Mouse (Mus musculus) induced T-regulatory cell, adult 2 months (primary cell): ENCODE results near the gene Xbp1.
"Not testable (repeated sequence)": the region's sequence is repeated elsewhere in the genome, so short reads cannot be mapped to it uniquely, and the experiment has no call there.

ENCODE experiments used
- DNase-seq: peaks from one replicate; pipeline ENCODE4 v3.0.0-alpha.2; 2012; ENCODE audit warnings: low read depth

Xbp1 gene

DNA sequence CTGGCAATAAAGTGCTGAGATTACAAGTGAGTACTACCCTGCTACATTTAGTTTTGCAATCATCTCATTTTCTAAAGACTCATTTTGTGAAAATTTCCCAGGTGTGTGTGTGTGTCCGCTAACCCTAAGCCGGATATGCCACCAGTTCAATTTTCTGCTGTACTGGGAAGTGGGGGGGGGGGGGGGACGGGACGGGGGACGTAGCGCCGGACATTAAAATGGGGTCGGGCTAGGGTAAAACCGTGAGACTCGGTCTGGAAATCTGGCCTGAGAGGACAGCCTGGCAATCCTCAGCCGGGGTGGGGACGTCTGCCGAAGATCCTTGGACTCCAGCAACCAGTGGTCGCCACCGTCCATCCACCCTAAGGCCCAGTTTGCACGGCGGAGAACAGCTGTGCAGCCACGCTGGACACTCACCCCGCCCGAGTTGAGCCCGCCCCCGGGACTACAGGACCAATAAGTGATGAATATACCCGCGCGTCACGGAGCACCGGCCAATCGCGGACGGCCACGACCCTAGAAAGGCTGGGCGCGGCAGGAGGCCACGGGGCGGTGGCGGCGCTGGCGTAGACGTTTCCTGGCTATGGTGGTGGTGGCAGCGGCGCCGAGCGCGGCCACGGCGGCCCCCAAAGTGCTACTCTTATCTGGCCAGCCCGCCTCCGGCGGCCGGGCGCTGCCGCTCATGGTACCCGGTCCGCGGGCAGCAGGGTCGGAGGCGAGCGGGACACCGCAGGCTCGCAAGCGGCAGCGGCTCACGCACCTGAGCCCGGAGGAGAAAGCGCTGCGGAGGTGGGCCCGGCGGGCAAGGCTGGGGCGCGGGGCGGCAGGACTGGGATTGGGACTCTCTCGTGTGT lies at the start of gene Xbp1:
TSS of gene Xbp1 (plus strand) at position 248 of the 854 bp plus-strand sequence.
- DNase-seq: peak; percentile 96

DNA sequence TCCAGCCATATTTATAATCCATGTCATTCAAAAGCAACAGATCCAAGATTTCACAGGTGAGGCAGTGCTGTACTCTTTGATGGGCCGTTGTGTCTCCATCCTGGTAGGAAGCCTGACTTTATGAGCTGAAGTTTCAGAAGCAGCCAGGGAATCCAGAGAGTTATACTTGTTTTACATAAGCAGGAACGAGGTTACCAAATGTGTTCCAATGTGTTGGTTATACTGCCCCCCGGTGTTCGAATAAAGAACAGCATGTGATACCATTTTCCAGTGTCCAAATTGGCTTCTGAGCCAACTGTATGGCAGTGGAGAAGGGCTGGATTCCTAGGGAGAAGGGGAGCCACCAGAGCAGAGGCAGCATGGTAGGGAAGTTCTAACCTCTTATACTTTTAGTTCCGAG lies 46.3 kb upstream of the Xbp1 start:
- peak; percentile 89 for DNase-seq

DNA sequence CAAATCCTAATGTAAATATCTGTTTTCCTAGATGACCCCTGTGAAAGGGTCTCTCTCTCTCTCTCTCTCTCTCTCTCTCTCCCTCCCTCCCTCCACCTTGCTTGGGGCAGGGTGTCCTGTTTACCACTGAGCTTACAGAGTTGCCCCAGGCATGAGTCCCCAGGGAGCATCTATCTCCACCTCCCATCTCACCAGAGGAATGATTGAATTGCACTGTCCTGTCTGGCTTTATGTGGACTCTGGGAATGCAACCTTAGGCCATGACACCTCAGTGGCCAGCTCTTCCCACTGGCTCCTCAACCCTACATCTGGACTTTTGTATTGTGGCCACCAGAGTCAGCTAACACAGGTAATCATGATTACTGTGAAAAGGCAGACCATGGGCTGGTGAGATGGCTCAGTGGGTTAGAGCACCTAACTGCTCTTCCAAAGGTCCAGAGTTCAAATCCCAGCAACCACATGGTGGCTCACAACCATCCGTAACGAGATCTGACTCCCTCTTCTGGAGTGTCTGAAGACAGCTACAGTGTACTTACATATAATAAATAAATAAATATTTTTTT lies 44.8 kb upstream of the Xbp1 start:
- not testable (repeated sequence) for DNase-seq

DNA sequence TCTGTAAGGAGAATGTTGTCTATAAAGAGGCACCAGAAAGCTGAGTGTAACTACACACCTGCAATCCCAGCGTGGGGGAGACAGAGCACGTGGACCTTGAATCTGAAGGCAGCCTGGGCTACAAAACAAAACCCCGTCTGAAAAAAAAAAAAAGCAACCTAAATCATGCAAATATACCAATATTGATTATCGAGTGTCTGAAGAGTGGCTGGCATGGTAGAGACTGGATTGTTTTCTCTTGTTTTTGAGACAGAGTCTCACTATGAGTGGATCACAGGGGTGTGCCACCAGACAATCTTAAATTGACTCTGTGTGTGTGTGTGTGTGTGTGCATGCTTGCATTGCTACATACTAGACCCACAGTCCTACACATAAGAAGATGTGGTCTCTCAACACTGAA lies 43.7 kb upstream of the Xbp1 start:
- no peak for DNase-seq

DNA sequence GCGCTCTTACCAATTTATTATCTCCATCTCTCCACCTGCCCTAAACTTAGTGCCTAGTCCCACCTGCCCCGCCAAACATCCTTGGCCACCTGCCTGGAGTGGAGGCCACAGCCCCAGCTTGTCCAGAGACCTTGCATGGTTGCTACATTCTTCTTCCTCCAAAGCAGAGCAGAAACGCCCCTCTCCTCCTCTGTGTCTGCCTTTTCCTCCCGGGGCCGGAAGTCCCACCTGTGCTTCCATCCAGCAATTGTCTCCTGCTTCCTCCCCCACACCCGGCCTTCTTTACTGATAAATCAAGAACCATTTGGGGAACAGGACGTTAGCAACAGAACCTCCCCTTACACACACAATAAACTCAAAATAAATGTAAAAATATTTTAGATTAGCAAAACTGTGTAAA lies 42.3 kb upstream of the Xbp1 start:
- no peak for DNase-seq

DNA sequence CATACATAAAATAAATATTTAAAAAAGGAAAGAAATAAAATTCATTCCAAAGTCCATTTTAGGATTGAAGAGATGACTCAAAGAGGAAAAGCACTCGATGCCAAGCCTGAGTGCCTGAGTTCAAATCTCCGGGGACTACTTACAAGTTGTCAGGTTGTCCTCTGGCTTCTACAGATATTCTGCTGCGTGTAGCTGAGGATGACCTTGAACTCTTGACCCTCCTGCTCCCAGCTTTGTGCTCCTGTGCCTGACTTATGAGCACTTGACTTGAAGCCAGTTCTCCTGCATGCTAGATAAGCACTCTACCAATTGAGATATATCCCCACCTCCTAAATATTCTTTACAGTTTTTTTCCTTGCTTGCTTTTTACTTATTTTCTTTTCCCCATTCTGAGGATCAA lies 41.6 kb upstream of the Xbp1 start:
- DNase-seq: no peak

DNA sequence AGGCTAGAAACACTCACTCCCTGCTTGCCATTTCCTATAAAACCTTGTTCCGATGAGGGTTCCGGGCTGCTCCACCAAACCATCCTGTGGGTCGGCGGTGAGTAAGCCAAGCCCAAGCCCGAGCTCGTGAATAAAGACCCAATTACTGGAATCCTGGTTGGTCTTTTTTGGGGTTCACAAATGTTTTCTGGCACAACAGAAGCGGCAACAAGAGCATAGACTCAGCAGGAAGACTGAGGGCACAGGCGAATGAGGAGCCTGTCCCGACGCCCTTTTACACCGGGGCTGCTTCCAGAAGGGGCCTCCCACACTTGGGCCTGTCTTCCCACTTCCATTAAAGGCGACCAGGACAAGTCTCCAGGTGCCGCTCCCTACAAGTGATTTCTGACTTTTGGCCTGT lies 37.9 kb upstream of the Xbp1 start:
- DNase-seq: no peak

DNA sequence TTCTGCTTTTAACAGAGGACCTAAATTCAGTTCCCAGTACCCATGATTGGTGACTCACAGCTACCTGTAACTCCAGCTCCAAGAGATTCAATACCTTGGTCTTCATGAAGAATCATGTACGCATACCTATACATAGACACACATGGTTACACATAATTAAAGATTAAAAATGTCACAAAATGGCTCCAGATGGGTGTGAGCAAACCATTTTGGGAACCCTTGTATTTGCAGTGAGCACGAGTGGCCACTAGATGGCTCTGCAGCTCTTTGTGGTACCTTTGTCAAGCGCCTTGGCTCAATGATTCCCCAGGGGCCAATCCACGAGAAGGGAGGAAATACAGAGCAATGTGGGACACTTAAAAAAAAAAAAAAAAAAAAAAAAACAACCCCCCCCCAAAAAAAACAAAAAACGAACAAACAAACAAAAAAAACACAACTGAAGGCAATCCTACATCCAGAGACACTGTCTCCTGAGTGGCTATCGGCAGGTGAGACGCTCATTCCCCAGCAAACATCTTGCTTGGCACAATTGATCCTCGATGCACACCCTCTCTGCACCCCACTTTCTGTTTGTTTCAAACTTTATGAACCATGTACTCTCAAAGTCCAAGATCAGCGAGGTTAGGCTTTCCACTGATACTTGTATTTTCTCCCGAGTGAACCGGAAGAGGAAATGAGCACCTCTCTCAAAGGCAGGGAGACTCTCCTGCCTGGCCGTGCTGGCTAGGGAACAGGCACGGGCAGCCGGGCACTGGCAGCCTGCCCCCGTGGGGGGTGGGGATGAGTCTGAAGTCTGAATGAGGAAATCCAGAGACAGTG lies 35.1 kb upstream of the Xbp1 start:
- DNase-seq: peak; percentile 97

DNA sequence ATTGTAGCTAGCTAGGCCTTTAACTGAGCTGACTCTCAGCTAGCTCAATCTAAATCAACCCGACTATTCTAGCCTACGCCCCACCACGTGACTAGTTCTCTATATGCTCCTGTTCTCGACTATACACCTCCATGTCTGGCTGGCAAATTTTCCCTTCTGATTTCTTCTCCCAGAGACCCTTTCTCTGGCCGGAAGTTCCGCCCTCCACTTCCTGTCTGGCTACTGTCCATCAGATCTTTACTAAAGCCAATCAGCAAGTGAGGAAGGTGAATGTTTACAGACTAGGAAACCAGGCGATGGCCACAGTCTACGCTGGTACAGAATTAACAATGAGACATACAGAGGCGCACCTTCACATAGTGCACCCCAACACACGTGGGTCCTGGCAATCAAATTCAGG lies 31.0 kb upstream of the Xbp1 start:
- DNase-seq: not testable (repeated sequence)

DNA sequence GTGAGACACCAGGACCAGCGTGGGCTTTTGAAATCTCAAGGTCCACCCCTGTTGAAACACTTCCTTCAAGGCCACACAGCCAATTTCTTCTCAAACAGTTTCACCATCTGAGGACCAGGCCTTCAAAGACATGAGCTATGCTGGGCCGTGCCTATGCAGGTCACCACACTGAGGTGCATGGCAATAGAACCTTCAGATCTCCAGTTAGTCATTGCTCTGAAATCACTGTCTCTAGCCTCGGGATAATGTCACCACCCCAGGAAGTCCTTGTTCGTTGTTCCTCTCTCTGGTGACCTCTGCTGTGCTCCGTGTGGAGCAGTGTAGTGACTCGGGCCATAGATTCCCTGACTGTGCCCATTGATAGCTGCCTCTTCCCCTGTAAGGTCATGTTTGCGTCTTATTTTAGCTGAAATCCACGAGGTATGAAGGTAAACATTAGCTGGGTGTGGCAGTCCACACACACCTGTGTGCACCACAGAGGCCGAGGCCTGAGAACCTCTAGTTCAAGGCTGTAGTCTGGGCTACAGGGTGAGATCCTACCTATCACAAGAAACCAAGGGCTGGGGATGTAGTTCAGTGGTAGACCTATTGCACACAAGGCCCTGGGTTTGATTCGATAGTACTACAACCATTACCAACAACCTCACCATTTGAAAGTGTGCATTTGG lies 29.3 kb upstream of the Xbp1 start:
- no peak for DNase-seq

DNA sequence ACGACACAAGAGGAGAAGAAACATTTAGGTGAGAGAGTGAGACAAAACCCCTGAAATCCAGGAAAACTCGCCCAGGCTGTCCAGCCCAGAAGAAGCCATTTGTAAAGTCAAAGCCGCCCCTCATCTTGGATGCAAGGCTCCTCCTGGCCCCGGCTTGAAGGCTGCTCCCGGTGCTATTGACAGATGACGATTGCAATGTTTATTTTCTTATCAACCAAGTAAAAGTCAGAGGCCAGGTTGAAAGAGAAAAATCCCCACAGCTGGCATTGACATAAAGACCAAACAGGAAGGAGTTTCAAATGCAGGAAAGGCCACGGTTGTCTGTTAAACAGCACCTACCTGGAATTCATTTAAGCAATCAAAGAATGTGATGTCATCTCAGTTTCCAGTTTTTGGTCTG lies 28.5 kb upstream of the Xbp1 start:
- no peak for DNase-seq

DNA sequence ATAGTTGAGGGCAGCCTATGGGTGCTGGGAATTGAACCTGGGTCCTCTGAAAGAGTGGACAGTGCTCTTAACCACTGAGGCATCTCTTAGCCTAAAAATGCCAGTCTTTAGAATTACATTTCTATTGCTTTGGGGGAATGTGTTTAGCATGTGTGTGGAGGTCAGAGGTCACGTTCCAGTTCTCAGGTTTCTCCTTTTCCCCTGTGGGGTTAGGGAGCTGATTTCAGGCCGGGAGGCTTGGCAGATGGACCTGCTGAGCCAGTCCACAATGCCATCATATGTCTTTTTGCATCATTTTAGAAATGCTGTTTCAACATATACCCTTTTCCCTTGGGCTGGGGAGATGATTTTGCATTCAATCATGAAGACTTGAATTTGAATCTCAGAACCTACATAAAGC lies 26.6 kb upstream of the Xbp1 start:
- DNase-seq: no peak

DNA sequence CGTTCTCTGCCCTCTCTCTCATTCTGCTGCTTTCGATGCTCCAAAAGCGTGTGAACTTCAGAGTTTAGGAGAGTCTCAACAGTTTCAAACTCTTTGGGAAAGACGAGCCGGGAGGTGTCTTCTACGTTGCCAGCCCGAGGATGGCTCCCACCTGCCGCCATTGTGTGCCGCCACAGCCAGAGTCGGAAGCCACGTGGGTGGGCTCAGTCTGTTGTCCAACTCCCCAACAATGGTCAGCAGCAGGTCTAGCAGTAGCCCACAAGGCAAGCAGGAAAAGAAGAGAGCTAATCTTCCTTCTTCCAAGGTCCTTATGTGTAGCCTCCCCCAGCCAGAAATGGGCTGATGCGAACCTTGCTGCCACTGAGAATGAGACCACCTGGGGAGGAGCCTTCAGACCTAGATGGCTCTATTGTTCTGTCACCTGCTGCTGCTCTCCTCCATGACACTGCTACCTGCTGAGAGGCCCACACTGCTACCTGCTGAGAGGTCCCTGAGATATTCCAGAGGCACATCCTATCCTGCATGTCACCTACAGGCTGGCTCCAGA lies 25.1 kb upstream of the Xbp1 start:
- DNase-seq: no peak

DNA sequence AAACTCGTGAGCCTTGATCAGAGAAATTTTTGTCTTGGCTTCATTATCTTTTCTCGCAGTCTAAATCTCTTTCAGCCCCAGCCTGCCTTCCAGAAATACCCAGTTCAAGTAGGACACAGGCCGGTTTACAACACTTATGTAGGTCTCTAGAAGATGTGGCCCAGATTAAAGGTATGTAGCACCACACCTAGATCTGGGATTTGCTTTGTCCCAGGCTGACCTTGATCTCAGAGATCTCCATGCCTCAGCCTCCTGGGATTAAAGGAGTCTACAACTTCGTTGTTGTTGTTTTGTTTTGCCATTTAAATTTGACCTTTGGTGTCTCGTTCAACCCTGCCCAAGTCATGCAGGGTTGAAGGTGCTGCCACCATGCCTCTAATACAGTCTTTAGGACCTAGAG lies 24.6 kb upstream of the Xbp1 start:
- DNase-seq: no peak

DNA sequence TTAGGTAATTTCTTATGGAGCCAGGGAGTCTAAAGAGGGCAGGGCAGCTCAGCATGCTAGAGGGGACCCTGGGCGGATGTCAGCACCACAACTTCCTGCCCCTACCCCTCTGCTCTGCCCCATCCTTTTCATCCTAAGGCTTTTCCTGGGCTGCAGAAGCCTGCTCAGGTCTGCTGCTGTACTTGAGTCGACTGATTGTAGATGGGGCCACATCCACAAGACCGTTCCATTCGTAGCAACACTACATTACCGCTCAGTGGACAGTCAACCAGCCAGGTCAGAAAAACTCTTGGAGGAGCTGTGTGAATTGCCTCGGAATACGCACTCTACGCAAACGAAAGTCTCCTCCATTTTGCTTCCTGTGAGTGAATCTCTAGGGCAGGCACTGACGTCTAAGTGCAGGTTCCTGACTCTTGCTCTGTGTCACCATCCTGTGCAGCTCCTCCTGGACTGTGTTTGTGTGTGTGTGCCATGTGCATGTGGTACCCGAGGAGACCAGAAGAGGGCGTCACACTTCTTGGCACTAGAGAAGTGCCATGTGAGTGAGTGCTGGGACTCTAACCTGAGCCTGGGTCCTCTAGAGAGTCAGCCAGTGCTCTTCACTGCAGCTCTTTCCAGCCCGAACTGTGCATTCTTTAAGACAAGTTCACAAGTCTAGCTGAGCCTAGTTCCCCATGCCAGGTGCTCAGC lies 23.8 kb upstream of the Xbp1 start:
- peak; percentile 43 for DNase-seq

DNA sequence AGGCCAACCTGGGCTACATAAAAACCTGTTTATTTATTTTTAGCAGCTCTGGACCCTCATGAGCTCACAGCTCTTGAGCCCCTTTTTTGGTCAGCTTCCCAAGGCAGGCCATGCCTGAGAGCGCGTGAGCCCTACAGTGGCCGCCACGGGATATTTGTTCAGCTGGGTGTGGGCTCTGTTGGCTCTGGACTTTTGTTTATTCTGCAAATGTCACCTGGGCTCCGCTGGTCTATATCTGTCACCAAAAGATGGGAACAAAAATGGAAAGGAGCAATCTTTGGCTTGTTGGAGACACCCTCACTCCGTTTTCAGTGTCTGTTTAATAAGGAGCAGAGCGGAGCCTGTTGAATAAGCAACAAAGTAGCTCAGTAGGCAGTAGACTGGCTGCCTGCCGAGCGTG lies 22.0 kb upstream of the Xbp1 start:
- DNase-seq: no peak

DNA sequence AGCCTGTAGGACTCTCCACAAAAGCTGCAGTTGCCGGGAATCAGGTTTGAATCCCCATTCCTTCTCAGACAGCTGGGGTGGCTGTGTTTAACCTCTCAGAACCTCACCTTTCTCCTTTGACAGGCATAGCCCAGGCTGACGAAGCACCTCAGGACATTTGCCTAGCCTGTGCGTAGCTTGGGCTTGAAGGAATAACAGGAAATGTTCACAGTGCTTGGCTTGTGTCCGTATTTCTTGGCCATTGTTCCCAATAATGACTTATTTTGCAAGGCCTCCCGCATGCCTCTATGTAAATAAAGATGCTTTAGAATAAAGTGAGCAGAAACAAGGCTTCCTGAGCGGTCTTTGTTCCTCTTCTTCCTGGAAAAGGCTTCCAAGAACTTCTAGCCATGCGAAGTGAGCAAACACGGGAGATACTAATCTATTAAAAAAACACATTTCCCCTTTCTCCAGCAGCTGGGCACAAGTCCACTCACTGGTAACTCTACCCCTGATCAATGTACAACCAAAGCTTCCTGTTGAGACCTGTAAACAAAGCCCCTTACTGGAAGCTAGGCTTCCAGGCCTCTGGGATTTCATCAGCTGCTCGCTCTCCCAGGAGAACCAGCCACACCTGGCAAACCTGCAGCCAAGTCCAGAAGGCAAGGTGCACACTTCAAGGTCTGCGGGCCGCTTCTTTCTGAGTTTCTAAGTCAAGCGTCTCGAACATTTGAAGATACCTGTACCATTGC lies 21.4 kb upstream of the Xbp1 start:
- no peak for DNase-seq

DNA sequence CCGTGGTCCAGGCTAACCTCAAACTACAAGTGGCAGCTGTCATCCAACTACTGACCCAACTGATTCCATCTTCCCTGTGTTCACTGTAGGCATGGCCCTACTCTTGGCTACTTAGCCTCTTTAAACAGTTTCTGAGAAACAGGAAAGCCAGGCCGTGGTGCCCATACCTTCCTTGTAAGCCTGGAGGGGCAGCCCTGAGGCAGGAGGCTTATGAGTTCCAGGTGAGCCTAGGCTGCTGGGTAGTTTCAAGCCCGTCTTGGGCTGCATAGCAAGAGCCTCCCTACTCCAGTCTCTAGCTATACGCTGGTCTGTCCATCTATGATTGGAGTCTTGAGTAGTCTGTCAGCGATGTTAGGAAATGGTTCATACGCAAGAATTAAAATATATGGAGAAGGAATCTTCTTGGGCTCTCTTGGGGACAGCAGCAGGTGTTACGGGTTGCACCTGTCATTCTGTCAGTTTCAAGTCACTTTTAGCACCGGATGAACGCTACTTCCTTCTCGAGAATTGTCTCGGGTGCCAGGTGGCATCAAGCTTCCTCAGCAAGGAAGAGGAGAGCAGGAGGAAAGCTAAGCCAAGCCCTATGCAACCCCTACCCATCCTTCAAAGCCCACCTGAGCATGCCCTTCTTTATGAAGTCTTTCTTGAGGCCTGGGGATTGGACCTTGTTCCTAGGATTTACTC lies 20.4 kb upstream of the Xbp1 start:
- peak; percentile 55 for DNase-seq

DNA sequence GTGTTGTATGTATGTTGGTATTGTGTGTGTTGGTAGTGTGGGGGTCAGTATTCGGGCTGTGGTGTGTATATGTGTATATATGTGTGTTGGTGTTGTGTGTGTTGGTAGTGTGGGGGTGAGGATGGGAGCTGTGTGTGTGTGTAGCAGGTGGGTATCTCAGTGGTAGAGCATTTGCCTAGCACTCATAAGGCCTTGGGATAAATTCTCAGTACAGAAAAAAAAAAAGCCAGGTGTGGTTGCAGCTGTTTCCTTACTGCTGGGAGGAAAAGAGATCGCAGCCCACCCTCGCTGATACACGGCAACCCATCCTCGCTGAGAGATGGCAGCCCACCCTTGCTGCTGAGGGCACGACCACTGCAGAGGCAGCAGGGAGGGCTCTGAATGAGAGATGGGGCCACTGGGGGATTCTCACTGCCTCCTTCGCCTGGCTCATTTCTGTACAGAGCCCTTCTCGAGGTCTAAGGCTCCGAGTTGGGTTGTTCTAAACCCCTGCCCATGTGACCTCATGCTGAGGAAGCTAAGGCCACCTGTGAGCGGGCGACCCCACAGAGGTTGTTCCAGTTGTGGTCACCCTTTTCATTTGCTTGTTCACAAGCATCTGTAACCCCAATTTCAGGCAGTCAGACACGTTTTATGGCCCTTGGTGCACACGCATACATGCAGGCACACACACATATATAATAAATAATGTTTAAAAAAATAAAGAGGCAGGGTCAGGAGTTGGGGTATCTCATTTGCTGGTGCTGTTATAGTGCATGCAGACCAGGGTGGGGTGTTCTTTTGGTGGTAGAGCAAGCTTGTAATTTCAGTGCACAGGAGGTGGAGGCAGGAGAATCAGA lies 19.3 kb upstream of the Xbp1 start:
- no peak for DNase-seq
